Mouse (Mus musculus) effector memory CD4-positive, alpha-beta T cell, adult 7 months (primary cell): ENCODE measurements around the gene Gm10160. TPM values are rescaled to one million over a fixed set of nuclear protein-coding genes. Genes with fewer than 3 reads are reported as not detected.

Source experiments
- polyA plus RNA-seq: library from polyadenylated mRNA; unstranded; fragments of 100-300 nt; shearing (Covaris generic); gene quantifications from one replicate; pipeline ENCODE4 v1.2.1, GENCODE M21; 2017

The Gm10160 gene
- not detected for polyA plus RNA-seq

DNA sequence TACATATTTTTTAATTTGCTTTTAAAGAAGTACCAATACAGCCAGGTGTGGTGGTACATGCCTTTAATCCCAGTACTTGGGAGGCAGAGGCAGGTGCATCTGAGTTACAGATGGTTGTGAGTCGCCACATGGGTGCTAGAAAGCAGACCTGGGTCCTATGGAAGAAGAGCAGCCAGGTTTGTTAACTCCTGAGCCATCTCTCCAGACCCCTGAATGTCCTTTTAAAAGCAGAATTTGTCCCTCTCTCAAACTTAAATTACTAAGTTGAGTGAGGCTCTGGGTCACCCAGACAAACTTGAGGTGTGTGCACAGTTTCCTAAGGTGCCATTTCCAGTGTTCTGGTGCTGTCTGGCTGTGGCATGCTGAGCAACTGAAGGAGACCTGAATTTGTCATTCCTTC, at the start of gene Gm10160:
Gene Gm10160 (minus strand): TSS at position 101 of the 400 bp plus-strand sequence.

DNA sequence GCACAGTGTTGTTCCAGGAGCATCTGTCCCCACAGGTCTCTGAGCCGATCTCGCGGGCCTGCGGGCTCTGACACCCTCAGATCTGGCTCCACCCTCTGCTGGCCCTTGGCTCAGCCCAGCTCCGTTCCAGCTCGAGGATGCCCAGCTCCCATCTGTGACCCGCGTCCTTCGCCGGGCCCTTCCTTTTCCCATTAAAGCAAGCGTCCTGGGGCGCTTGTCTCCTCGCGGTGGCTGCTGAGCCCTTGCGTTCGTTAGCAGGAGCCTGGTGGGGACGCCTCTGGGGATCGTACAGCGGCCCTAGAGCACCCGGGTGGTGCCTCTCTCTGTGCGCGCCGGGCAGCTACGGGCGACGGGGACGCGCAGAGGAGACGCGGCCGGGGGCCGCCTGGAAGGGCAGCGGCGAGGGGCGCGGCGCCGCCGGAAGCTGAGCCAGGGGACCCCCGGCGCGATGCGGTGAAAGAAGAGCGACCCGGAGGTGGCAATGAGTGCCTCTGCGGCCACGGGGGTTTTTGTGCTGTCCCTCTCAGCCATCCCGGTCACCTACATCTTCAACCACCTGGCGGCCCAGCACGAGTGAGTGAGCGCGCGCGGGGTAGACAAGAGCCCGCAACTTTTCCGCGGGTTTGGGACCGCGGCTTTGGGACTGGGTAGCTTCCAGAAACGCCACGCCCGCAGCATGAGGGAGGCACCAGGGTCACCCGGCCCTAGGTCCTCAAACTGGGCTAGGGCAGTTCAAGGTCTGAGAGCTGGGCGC, 3.6 kb upstream of the Gm10160 start, which contains the start of gene Tm6sf1:
Gene Tm6sf1 (plus strand): TSS at position 34 of the 754 bp plus-strand sequence.

GRCm38 (mm10) chr7:81829379-81829894, 26.2 kb downstream of the Gm10160 start, which contains the start of gene Btbd1:
Gene Btbd1 (minus strand): TSS chr7:81829431.

Other genes with a start within 250 kb of the Gm10160 start
- 1.2 TPM for gene Homer2, start 148.3 kb downstream of the Gm10160 start, polyA plus RNA-seq
- gene Ramac, start 92.9 kb downstream of the Gm10160 start, polyA plus RNA-seq, result 179 TPM
- 33.5 TPM for gene 3110040N11Rik, start 66.3 kb downstream of the Gm10160 start, polyA plus RNA-seq
- gene Btbd1, start 26.4 kb downstream of the Gm10160 start, polyA plus RNA-seq, result 88.5 TPM
- 13.6 TPM for gene Tm6sf1, start 3.2 kb upstream of the Gm10160 start, polyA plus RNA-seq
- 15.8 TPM for gene Hdgfl3, start 78.7 kb upstream of the Gm10160 start, polyA plus RNA-seq
- gene Bnc1, start 136.5 kb upstream of the Gm10160 start, polyA plus RNA-seq, result not detected